Mouse (Mus musculus) neural tube, embryonic 12.5 days (tissue): Measurements from ENCODE around the gene Slc5a6. TPM values are rescaled to one million over a fixed set of nuclear protein-coding genes. Genes with fewer than 3 reads are reported as not detected.

Experiments used
- ATAC-seq: fragments of 200-750 bp; cut with Nextera tagmentation; 2 replicates; pipeline ENCODE4 v1.8.0; 2017; ENCODE audit warnings: low read depth, mild to moderate bottlenecking, moderate TSS enrichment, moderate library complexity; ENCODE audit not compliant: low FRiP score
- H3K27ac ChIP-seq: fragments of 300-500 bp; sonication (generic); 2 replicates; pipeline ENCODE4 v1.5.1; 2016
- H3K27me3 ChIP-seq: fragments of 300-500 bp; sonication (generic); replicated peaks from 2 replicates; pipeline ENCODE4 v1.6.1; 2016; ENCODE audit warnings: mild to moderate bottlenecking
- H3K36me3 ChIP-seq: fragments of 300-500 bp; sonication (generic); 2 replicates; pipeline ENCODE4 v1.6.1; 2016; ENCODE audit warnings: mild to moderate bottlenecking
- H3K4me1 ChIP-seq: fragments of 300-500 bp; sonication (generic); 2 replicates; pipeline ENCODE4 v1.6.1; 2016
- H3K4me2 ChIP-seq: fragments of 300-500 bp; sonication (generic); replicated peaks from 2 replicates; pipeline ENCODE4 v1.6.1; 2016; ENCODE audit warnings: mild to moderate bottlenecking
- H3K4me3 ChIP-seq: fragments of 300-500 bp; sonication (generic); 2 replicates; pipeline ENCODE4 v1.5.1; 2016
- H3K9ac ChIP-seq: fragments of 300-500 bp; sonication (generic); 2 replicates; pipeline ENCODE4 v1.6.1; 2016; ENCODE audit warnings: mild to moderate bottlenecking
- H3K9me3 ChIP-seq: fragments of 300-500 bp; sonication (generic); 2 replicates; pipeline ENCODE4 v1.6.1; 2016; ENCODE audit warnings: mild to moderate bottlenecking
- WGBS: fragments of 180-500 bp; shearing (Covaris S2); methylation state at CpG from one replicate; pipeline ENCODE4 v1.1.7; 2016; 5-methylcytosine and 5-hydroxymethylcytosine counted together
- polyA plus RNA-seq: library from polyadenylated mRNA; unstranded; fragments of >200 nt; fragmentation: Nextera tagmentation; extraction: Ambion mirVana; gene quantifications from 2 replicates; pipeline ENCODE4 v1.2.1, GENCODE M21; 2016

Gene Slc5a6
- polyA plus RNA-seq, 1 experiment from 2014 or later: 11.0 TPM

DNA sequence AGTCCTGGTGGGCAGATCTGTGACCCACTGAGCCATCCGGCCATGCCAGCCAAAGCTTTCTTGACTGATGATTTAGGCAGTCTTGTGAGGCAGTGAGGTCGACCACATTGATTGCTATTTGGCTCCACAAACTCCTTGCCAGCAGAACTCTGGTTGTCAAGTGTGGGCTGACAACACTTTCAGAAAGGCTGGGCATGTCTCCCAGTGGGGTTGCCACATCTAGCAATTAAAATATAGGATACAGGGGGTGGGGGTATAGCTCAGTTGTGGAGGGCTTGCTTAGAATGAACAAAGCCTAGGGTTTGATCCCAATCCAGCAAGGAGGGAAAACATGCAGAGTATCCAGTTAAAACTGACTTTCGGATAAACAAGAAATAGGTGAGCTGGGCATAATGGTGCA, 54.6 kb downstream of the Slc5a6 start:
- Histone ChIP-seq H3K4me2 (no peak overlapping the region), H3K4me1 (no peaks in the 10 kb centered on the region), H3K27ac (no peak overlapping the region), H3K27me3 (no peaks in the 10 kb centered on the region), H3K36me3 (no peaks in the 10 kb centered on the region), H3K9me3 (no peaks in the 10 kb centered on the region), H3K9ac (no peak overlapping the region), H3K4me3 (no peak overlapping the region)
- 69% methylated on average over 3 of the region's 3 CpGs for WGBS
- no peak for ATAC-seq

- H3K9ac ChIP-seq: no peak overlapping the region
- no peak for ATAC-seq
- H3K4me2 ChIP-seq: no peak overlapping the region
- 79% methylated on average over 5 of the region's 5 CpGs for WGBS
- no peaks in the 10 kb centered on the region for H3K36me3 ChIP-seq
- no peak overlapping the region for H3K27ac ChIP-seq
- no peaks in the 10 kb centered on the region for H3K9me3 ChIP-seq
- H3K4me3 ChIP-seq: no peak overlapping the region
- no peaks in the 10 kb centered on the region for H3K27me3 ChIP-seq
- no peaks in the 10 kb centered on the region for H3K4me1 ChIP-seq
Observed at GRCm38 (mm10) chr5:30992980-30993676, 55.6 kb downstream of the Slc5a6 start.

Other genes starting within 250 kb of the Slc5a6 start
- 79.8 and 80.1 TPM in 2 replicates for gene Mapre3, start 234.3 kb downstream of the Slc5a6 start, polyA plus RNA-seq
- gene Tmem214, start 180.9 kb downstream of the Slc5a6 start, polyA plus RNA-seq: 60.2 and 61.4 TPM in 2 replicates
- gene Agbl5, start 160.2 kb downstream of the Slc5a6 start, polyA plus RNA-seq: 27.5 and 29.0 TPM in 2 replicates
- gene Ost4, start 141.1 kb downstream of the Slc5a6 start, polyA plus RNA-seq: 294 and 304 TPM in 2 replicates
- 63.7 and 75.3 TPM in 2 replicates for gene Emilin1, start 135.5 kb downstream of the Slc5a6 start, polyA plus RNA-seq
- gene Khk, start 127.5 kb downstream of the Slc5a6 start, polyA plus RNA-seq: 6.7 and 8.6 TPM in 2 replicates
- gene Cgref1, start 103.3 kb downstream of the Slc5a6 start, polyA plus RNA-seq: 15.9 and 17.7 TPM in 2 replicates
- gene Preb, start 88.6 kb downstream of the Slc5a6 start, polyA plus RNA-seq: 128 and 130 TPM in 2 replicates
- gene Tcf23, start 80.3 kb downstream of the Slc5a6 start, polyA plus RNA-seq: not detected in 2 replicates
- gene Atraid, start 612 bp downstream of the Slc5a6 start, polyA plus RNA-seq: 119 and 125 TPM in 2 replicates
- gene Cad, start 5.9 kb upstream of the Slc5a6 start, polyA plus RNA-seq: 24.2 and 30.1 TPM in 2 replicates
- not detected in 2 replicates for gene Dnajc5g, start 57.4 kb upstream of the Slc5a6 start, polyA plus RNA-seq
- 16.2 and 18.8 TPM in 2 replicates for gene Slc30a3, start 59.3 kb upstream of the Slc5a6 start, polyA plus RNA-seq
- 0.79 and 0.88 TPM in 2 replicates for gene Trim54, start 67.8 kb upstream of the Slc5a6 start, polyA plus RNA-seq
- not detected in 2 replicates for gene Ucn, start 89.9 kb upstream of the Slc5a6 start, polyA plus RNA-seq
- gene Mpv17, start 105.3 kb upstream of the Slc5a6 start, polyA plus RNA-seq: 50.3 and 51.5 TPM in 2 replicates
- 1.5 and 2.4 TPM in 2 replicates for gene Gm29609, start 131.0 kb upstream of the Slc5a6 start, polyA plus RNA-seq
- 86.7 and 90.5 TPM in 2 replicates for gene Gtf3c2, start 131.2 kb upstream of the Slc5a6 start, polyA plus RNA-seq
- gene Snx17, start 144.3 kb upstream of the Slc5a6 start, polyA plus RNA-seq: 131 and 134 TPM in 2 replicates
- 71.7 and 80.3 TPM in 2 replicates for gene Eif2b4, start 144.5 kb upstream of the Slc5a6 start, polyA plus RNA-seq
- gene Zfp513, start 153.4 kb upstream of the Slc5a6 start, polyA plus RNA-seq: 24.2 and 27.3 TPM in 2 replicates
- gene Ppm1g, start 171.8 kb upstream of the Slc5a6 start, polyA plus RNA-seq: 151 and 161 TPM in 2 replicates
- gene Nrbp1, start 191.9 kb upstream of the Slc5a6 start, polyA plus RNA-seq: 150 TPM in 2 replicates
- gene Gm9970, start 192.3 kb upstream of the Slc5a6 start, polyA plus RNA-seq: 0.80 and 0.90 TPM in 2 replicates
- gene Krtcap3, start 202.8 kb upstream of the Slc5a6 start, polyA plus RNA-seq: 3.1 and 5.1 TPM in 2 replicates
- gene Ift172, start 242.2 kb upstream of the Slc5a6 start, polyA plus RNA-seq: 41.2 and 43.9 TPM in 2 replicates
- 79.5 and 80.7 TPM in 2 replicates for gene Fndc4, start 247.2 kb upstream of the Slc5a6 start, polyA plus RNA-seq
- 0.23 and 0.49 TPM in 2 replicates for gene Gckr, start 248.5 kb upstream of the Slc5a6 start, polyA plus RNA-seq